Mouse (Mus musculus) hindbrain, embryonic 10.5 days (tissue): ENCODE results near the gene Sla2. TPM values are rescaled to one million over a fixed set of nuclear protein-coding genes. Genes with fewer than 3 reads are reported as not detected.
"Not testable (repeated sequence)": the region's sequence is repeated elsewhere in the genome, so short reads cannot be mapped to it uniquely, and the experiment has no call there.

Experiments
- DNase-seq: peaks from one replicate; pipeline ENCODE4 v3.0.0-alpha.2; 2017; ENCODE audit warnings: low spot score
- H3K27ac ChIP-seq: fragments of 300-500 bp; sonication (generic); 2 replicates; pipeline ENCODE4 v1.5.1; 2016; ENCODE audit warnings: mild to moderate bottlenecking, moderate library complexity
- H3K27me3 ChIP-seq: fragments of 300-500 bp; sonication (generic); 2 replicates; pipeline ENCODE4 v1.6.1; 2016; ENCODE audit warnings: mild to moderate bottlenecking; ENCODE audit not compliant: poor library complexity, insufficient read depth, severe bottlenecking
- H3K36me3 ChIP-seq: fragments of 300-500 bp; sonication (generic); 2 replicates; pipeline ENCODE4 v1.6.1; 2016; ENCODE audit warnings: mild to moderate bottlenecking, moderate library complexity
- H3K4me1 ChIP-seq: fragments of 300-500 bp; sonication (generic); replicated peaks from 2 replicates; pipeline ENCODE4 v1.6.1; 2016; ENCODE audit warnings: mild to moderate bottlenecking
- H3K4me3 ChIP-seq: fragments of 300-500 bp; sonication (generic); 2 replicates; pipeline ENCODE4 v1.5.1; 2016; ENCODE audit warnings: mild to moderate bottlenecking, moderate library complexity
- H3K9me3 ChIP-seq: fragments of 300-500 bp; sonication (generic); 2 replicates; pipeline ENCODE4 v1.6.1; 2016; ENCODE audit warnings: mild to moderate bottlenecking, moderate library complexity
- WGBS: fragments of 180-500 bp; shearing (Covaris S2); methylation state at CpG from one replicate; pipeline ENCODE4 v1.1.7; 2016; 5-methylcytosine and 5-hydroxymethylcytosine counted together
- polyA plus RNA-seq: library from polyadenylated mRNA; unstranded; fragments of >200 nt; fragmentation: Nextera tagmentation; extraction: Ambion mirVana; gene quantifications from 2 replicates; pipeline ENCODE4 v1.2.1, GENCODE M21; 2016

The Sla2 gene
- 0.37 and 0.90 TPM in 2 replicates for polyA plus RNA-seq

GRCm38 (mm10) chr2:156887017-156887416 lies at the start of gene Sla2:
TSS of gene Sla2 (minus strand) at chr2:156887192.
- 63% methylated on average over 6 of the region's 6 CpGs for WGBS
- DNase-seq, result no peak
- H3K27me3 ChIP-seq, result no peaks in the 10 kb centered on the region
- no peak within 1 kb of the TSS for H3K27ac ChIP-seq
- peaks cover 17% of the 10 kb centered on the region for H3K4me1 ChIP-seq
- no peaks in the 10 kb centered on the region for H3K9me3 ChIP-seq
- H3K4me3 ChIP-seq, result no peak within 1 kb of the TSS
- no peaks in the 10 kb centered on the region for H3K36me3 ChIP-seq

GRCm38 (mm10) chr2:156935005-156935404 lies 48.0 kb upstream of the Sla2 start:
- H3K27ac ChIP-seq, result no peak overlapping the region
- no peak overlapping the region for H3K4me3 ChIP-seq
- DNase-seq, result no peak
- H3K27me3 ChIP-seq, result no peaks in the 10 kb centered on the region
- H3K36me3 ChIP-seq, result peaks cover 24% of the 10 kb centered on the region; the same call in 1 of the 2 replicates
- no peaks in the 10 kb centered on the region for H3K9me3 ChIP-seq
- 88% methylated on average over 6 of the region's 6 CpGs for WGBS
- H3K4me1 ChIP-seq, result no peaks in the 10 kb centered on the region

- DNase-seq, result no peak
- 87% methylated on average over 1 of the region's 1 CpGs for WGBS
- peaks cover 27% of the 10 kb centered on the region for H3K36me3 ChIP-seq
- H3K4me1 ChIP-seq, result no peaks in the 10 kb centered on the region
- no peaks in the 10 kb centered on the region for H3K9me3 ChIP-seq
- no peaks in the 10 kb centered on the region for H3K27me3 ChIP-seq
- H3K4me3 ChIP-seq, result no peak overlapping the region
- no peak overlapping the region for H3K27ac ChIP-seq
Measured at GRCm38 (mm10) chr2:156933426-156933825, 46.4 kb upstream of the Sla2 start.

GRCm38 (mm10) chr2:156931421-156931820 lies 44.4 kb upstream of the Sla2 start:
- 96% methylated on average over 2 of the region's 2 CpGs for WGBS
- DNase-seq, result no peak
- H3K27ac ChIP-seq, result no peak overlapping the region
- H3K4me1 ChIP-seq, result 0 out of 2 replicates have a peak, but pooled peaks cover 1% of the 10 kb centered on the region
- H3K9me3 ChIP-seq, result no peaks in the 10 kb centered on the region
- H3K4me3 ChIP-seq, result no peak overlapping the region
- peaks cover 28% of the 10 kb centered on the region for H3K36me3 ChIP-seq
- H3K27me3 ChIP-seq, result no peaks in the 10 kb centered on the region

- WGBS, result 94% methylated on average over 6 of the region's 6 CpGs
- no peak overlapping the region for H3K27ac ChIP-seq
- H3K27me3 ChIP-seq, result no peaks in the 10 kb centered on the region
- 0 out of 2 replicates have a peak, but pooled peaks cover 3% of the 10 kb centered on the region for H3K4me1 ChIP-seq
- H3K4me3 ChIP-seq, result no peak overlapping the region
- peaks cover 22% of the 10 kb centered on the region for H3K36me3 ChIP-seq
- no peak for DNase-seq
- H3K9me3 ChIP-seq, result no peaks in the 10 kb centered on the region
Measured at GRCm38 (mm10) chr2:156930549-156930948, 43.6 kb upstream of the Sla2 start.

- 61% methylated on average over 11 of the region's 11 CpGs for WGBS
- Histone ChIP-seq H3K4me1 (0 out of 2 replicates have a peak, but pooled peaks cover 3% of the 10 kb centered on the region), H3K36me3 (peaks cover 22% of the 10 kb centered on the region), H3K27ac (no peak overlapping the region), H3K27me3 (no peaks in the 10 kb centered on the region), H3K9me3 (no peaks in the 10 kb centered on the region), H3K4me3 (no peak overlapping the region)
- DNase-seq, result no peak
Measured at GRCm38 (mm10) chr2:156929519-156930120, 42.6 kb upstream of the Sla2 start.

GRCm38 (mm10) chr2:156928606-156929005 lies 41.6 kb upstream of the Sla2 start:
- 90% methylated on average over 6 of the region's 6 CpGs for WGBS
- Histone ChIP-seq H3K9me3 (no peaks in the 10 kb centered on the region), H3K27ac (no peak overlapping the region), H3K4me3 (no peak overlapping the region), H3K4me1 (0 out of 2 replicates have a peak, but pooled peaks cover 3% of the 10 kb centered on the region), H3K27me3 (no peaks in the 10 kb centered on the region), H3K36me3 (peaks cover 22% of the 10 kb centered on the region)
- no peak for DNase-seq

GRCm38 (mm10) chr2:156927663-156928062 lies 40.7 kb upstream of the Sla2 start:
- H3K4me1 ChIP-seq, result 0 out of 2 replicates have a peak, but pooled peaks cover 3% of the 10 kb centered on the region
- 92% methylated on average over 6 of the region's 6 CpGs for WGBS
- H3K36me3 ChIP-seq, result peaks cover 22% of the 10 kb centered on the region
- no peaks in the 10 kb centered on the region for H3K9me3 ChIP-seq
- H3K27me3 ChIP-seq, result no peaks in the 10 kb centered on the region
- H3K4me3 ChIP-seq, result no peak overlapping the region
- no peak overlapping the region for H3K27ac ChIP-seq
- DNase-seq, result no peak

GRCm38 (mm10) chr2:156925611-156926010 lies 38.6 kb upstream of the Sla2 start:
- not testable (repeated sequence) for DNase-seq, H3K27ac ChIP-seq, H3K4me3 ChIP-seq, H3K9me3 ChIP-seq, H3K27me3 ChIP-seq, H3K4me1 ChIP-seq
- 71% methylated on average over 3 of the region's 3 CpGs for WGBS
- peaks cover 15% of the 10 kb centered on the region for H3K36me3 ChIP-seq

GRCm38 (mm10) chr2:156925075-156925474 lies 38.1 kb upstream of the Sla2 start:
- H3K36me3 ChIP-seq, result peaks cover 13% of the 10 kb centered on the region
- DNase-seq, H3K4me3 ChIP-seq, H3K27me3 ChIP-seq, H3K27ac ChIP-seq, H3K9me3 ChIP-seq, H3K4me1 ChIP-seq: not testable (repeated sequence)
- 93% methylated on average over 4 of the region's 4 CpGs for WGBS

GRCm38 (mm10) chr2:156924210-156924898 lies 37.4 kb upstream of the Sla2 start:
- no peaks in the 10 kb centered on the region for H3K27me3 ChIP-seq
- WGBS, result 71% methylated on average over 3 of the region's 3 CpGs
- H3K4me3 ChIP-seq, result no peak overlapping the region
- peaks cover 13% of the 10 kb centered on the region for H3K36me3 ChIP-seq
- 0 out of 2 replicates have a peak, but pooled peaks cover 3% of the 10 kb centered on the region for H3K4me1 ChIP-seq
- DNase-seq, result no peak
- no peaks in the 10 kb centered on the region for H3K9me3 ChIP-seq
- no peak overlapping the region for H3K27ac ChIP-seq

GRCm38 (mm10) chr2:156923057-156923456 lies 36.1 kb upstream of the Sla2 start:
- no peak for DNase-seq
- H3K4me3 ChIP-seq, result no peak overlapping the region
- no peaks in the 10 kb centered on the region for H3K9me3 ChIP-seq
- H3K4me1 ChIP-seq, result 0 out of 2 replicates have a peak, but pooled peaks cover 3% of the 10 kb centered on the region
- no peak overlapping the region for H3K27ac ChIP-seq
- H3K27me3 ChIP-seq, result no peaks in the 10 kb centered on the region
- H3K36me3 ChIP-seq, result peaks cover 7% of the 10 kb centered on the region; the same call in 1 of the 2 replicates
- 88% methylated on average over 5 of the region's 5 CpGs for WGBS

- no peak overlapping the region for H3K4me3 ChIP-seq
- no peaks in the 10 kb centered on the region for H3K4me1 ChIP-seq
- no peaks in the 10 kb centered on the region for H3K36me3 ChIP-seq
- WGBS, result 64% methylated on average over 2 of the region's 2 CpGs
- no peaks in the 10 kb centered on the region for H3K27me3 ChIP-seq
- H3K9me3 ChIP-seq, result no peaks in the 10 kb centered on the region
- no peak for DNase-seq
- H3K27ac ChIP-seq, result no peak overlapping the region
Measured at GRCm38 (mm10) chr2:156919796-156920195, 32.8 kb upstream of the Sla2 start.
